Mouse (Mus musculus) gastrocnemius, adult 2 months (tissue): ENCODE measurements at regions not wholly inside any gene's neighbourhood (a gene's known extent, or its start where the extent isn't known, plus 50 kb on each side); places are given as distances from the start of the nearest gene placed in this dataset.
"Not testable (repeated sequence)": the region's sequence is repeated elsewhere in the genome, so short reads cannot be mapped to it uniquely, and the experiment has no call there.

Experiments
- DNase-seq: peaks from one replicate; pipeline ENCODE4 v3.0.0; 2022
- H3K27ac ChIP-seq: fragments of 200-600 bp; 2 replicates; pipeline ENCODE4 v1.8.1; 2022; ENCODE audit warnings: mild to moderate bottlenecking
- H3K4me3 ChIP-seq: fragments of 200-600 bp; 2 replicates; pipeline ENCODE4 v1.8.1; 2022; ENCODE audit warnings: mild to moderate bottlenecking, moderate library complexity
- CTCF ChIP-seq: fragments of 200-600 bp; IDR thresholded peaks from 2 replicates; pipeline ENCODE4 v1.8.1; 2022; ENCODE audit warnings: antibody characterized with exemption, mild to moderate bottlenecking, moderate library complexity
- intact Hi-C: fragments of 180-260 bp; cut with DNase I; formaldehyde crosslinking; loops from one replicate; pipeline ENCODE4 v1.15.1; 2025

GRCm38 (mm10) chrX:19341231-19342007 lies 139.7 kb downstream of the Tex13c3 start:
- H3K4me3 ChIP-seq, H3K27ac ChIP-seq, DNase-seq, intact Hi-C loops: not testable (repeated sequence)

GRCm38 (mm10) chrX:19313286-19313685 lies 167.8 kb downstream of the Tex13c3 start:
- Histone ChIP-seq H3K4me3 (no peak overlapping the region), H3K27ac (no peak overlapping the region)
- TF ChIP-seq CTCF = no peak
- intact Hi-C loops = no loop called here
- DNase-seq = no peak

GRCm38 (mm10) chrX:19311809-19312559 lies 169.1 kb downstream of the Tex13c3 start:
- no peak overlapping the region for H3K27ac ChIP-seq
- TF ChIP-seq CTCF = no peak
- DNase-seq = no peak
- intact Hi-C loops = no loop called here
- no peak overlapping the region for H3K4me3 ChIP-seq

GRCm38 (mm10) chrX:19311377-19311776 lies 169.7 kb downstream of the Tex13c3 start:
- intact Hi-C loops = no loop called here
- TF ChIP-seq CTCF = no peak
- Histone ChIP-seq H3K4me3 (no peak overlapping the region), H3K27ac (no peak overlapping the region)
- DNase-seq = no peak

GRCm38 (mm10) chrX:19288171-19288570 lies 192.9 kb downstream of the Tex13c3 start:
- DNase-seq = no peak
- TF ChIP-seq CTCF = no peak
- intact Hi-C loops = no loop called here
- Histone ChIP-seq H3K27ac (no peak overlapping the region), H3K4me3 (no peak overlapping the region)

- DNase-seq = no peak
- no peak overlapping the region for H3K4me3 ChIP-seq
- intact Hi-C loops = no loop called here
- no peak overlapping the region for H3K27ac ChIP-seq
- no peak for TF ChIP-seq CTCF
Observed at GRCm38 (mm10) chrX:19286431-19286830, 194.7 kb downstream of the Tex13c3 start.

- intact Hi-C loops = no loop called here
- Histone ChIP-seq H3K4me3 (no peak overlapping the region), H3K27ac (no peak overlapping the region)
- no peak for TF ChIP-seq CTCF
- no peak for DNase-seq
Observed at GRCm38 (mm10) chrX:19285773-19286172, 195.3 kb downstream of the Tex13c3 start.

- intact Hi-C loops = no loop called here
- DNase-seq = no peak
- no peak overlapping the region for H3K27ac ChIP-seq
- TF ChIP-seq CTCF = no peak
- H3K4me3 ChIP-seq = no peak overlapping the region
Observed at GRCm38 (mm10) chrX:19283078-19283477, 198.0 kb downstream of the Tex13c3 start.

GRCm38 (mm10) chrX:19264237-19264636 lies 216.9 kb downstream of the Tex13c3 start:
- no peak overlapping the region for H3K27ac ChIP-seq
- intact Hi-C loops = no loop called here
- H3K4me3 ChIP-seq = no peak overlapping the region
- no peak for DNase-seq
- no peak for TF ChIP-seq CTCF

GRCm38 (mm10) chrX:19246777-19247619 lies 234.1 kb downstream of the Tex13c3 start:
- Histone ChIP-seq H3K4me3 (no peak overlapping the region), H3K27ac (no peak overlapping the region)
- intact Hi-C loops = no loop called here
- no peak for TF ChIP-seq CTCF
- no peak for DNase-seq

GRCm38 (mm10) chrX:19237738-19238261 lies 243.3 kb downstream of the Tex13c3 start:
- no peak for TF ChIP-seq CTCF
- Histone ChIP-seq H3K27ac (peak overlapping the region; percentile 31; the same call in 1 of the 2 replicates), H3K4me3 (peak overlapping the region; percentile 72)
- intact Hi-C loops = no loop called here
- DNase-seq = peak; percentile 20

GRCm38 (mm10) chrX:19237048-19237737 lies 243.9 kb downstream of the Tex13c3 start:
- peak; percentile 16 for DNase-seq
- H3K27ac ChIP-seq = no peak overlapping the region
- TF ChIP-seq CTCF = no peak
- peak overlapping the region; percentile 72 for H3K4me3 ChIP-seq
- intact Hi-C loops = no loop called here
